13 mouse cellular contexts compared by ENCODE assay signal in the genomic region with DNA sequence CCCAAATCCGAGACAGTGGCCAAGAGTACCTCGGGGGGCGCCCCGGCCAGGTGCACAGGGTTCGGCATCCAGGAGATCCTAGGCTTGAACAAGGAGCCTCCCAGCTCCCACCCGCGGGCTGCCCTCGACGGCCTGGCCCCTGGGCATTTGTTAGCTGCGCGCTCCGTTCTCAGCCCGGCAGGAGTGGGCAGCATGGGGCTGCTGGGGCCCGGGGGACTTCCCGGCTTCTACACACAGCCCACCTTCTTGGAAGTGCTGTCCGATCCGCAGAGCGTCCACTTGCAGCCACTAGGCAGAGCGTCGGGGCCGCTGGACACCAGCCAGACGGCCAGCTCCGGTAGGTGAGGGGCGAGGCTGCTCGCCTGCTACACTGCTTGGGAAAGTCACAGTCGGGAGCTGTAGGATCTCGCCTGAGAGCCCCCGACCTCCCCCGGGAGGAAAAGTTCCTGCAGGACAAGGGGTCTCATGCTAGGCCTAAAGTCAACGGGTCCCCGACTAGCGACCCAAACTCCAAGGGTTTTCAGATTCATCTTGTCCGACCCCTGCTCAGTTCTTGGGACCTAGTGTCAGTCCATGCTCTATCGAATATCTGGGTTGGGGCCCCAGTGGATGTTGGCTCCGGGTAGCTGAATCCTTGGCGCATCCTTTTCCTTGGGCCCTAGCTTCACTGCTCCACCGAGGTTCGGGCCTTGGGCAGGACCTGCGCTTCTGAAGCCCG. TPM values are rescaled to one million over a fixed set of nuclear protein-coding genes. Genes with fewer than 3 reads are reported as not detected.
DNase-seq lines count a peak whose midpoint lies in the region; ATAC-seq lines count a peak whose summit lies in the region.
"Had no signal": no experiment of that assay in that cellular context is flagged by ENCODE, and none has a peak within 500 bp of the region (broad histone marks: within the 10 kb centered on the region; RNA-seq: fewer than 3 reads in every experiment).

No protein-coding gene starts in this region.

- H3K4me2 ChIP-seq in heart, embryonic 12.5 days: peak overlapping the region; percentile 54
- peak overlapping the region; percentile 14; the same call in 1 of the 2 replicates for H3K4me2 ChIP-seq in forebrain, embryonic 15.5 days (replicated peaks)
- peak overlapping the region; percentile 37 for H3K4me2 ChIP-seq in midbrain, embryonic 13.5 days (replicated peaks)

- H3K27ac ChIP-seq in heart, embryonic 12.5 days (ENCODE audit: poor library complexity, severe bottlenecking): no peak overlapping the region
- H3K27ac ChIP-seq in forebrain, embryonic 15.5 days (replicated peaks): no peak overlapping the region
- no peak overlapping the region for H3K27ac ChIP-seq in midbrain, embryonic 13.5 days

- 1% methylated on average over 40 of the region's 40 CpGs for WGBS in heart, embryonic 12.5 days
- under 1% methylated on average over 40 of the region's 40 CpGs for whole genome bisulfite sequencing in forebrain, embryonic 15.5 days
- whole genome bisulfite sequencing in midbrain, embryonic 13.5 days: under 1% methylated on average over 37 of the region's 40 CpGs

- peak overlapping the region; percentile 35 for H3K4me3 ChIP-seq in heart, embryonic 12.5 days
- peak overlapping the region; percentile 20 for H3K4me3 ChIP-seq in forebrain, embryonic 15.5 days
- peak overlapping the region; percentile 20 for H3K4me3 ChIP-seq in midbrain, embryonic 13.5 days (replicated peaks)

- peaks cover 27% of the 10 kb centered on the region for H3K4me1 ChIP-seq in heart, embryonic 12.5 days (replicated peaks)
- H3K4me1 ChIP-seq in forebrain, embryonic 15.5 days: peaks cover 20% of the 10 kb centered on the region
- peaks cover 18% of the 10 kb centered on the region for H3K4me1 ChIP-seq in midbrain, embryonic 13.5 days (replicated peaks)

- H3K9me3 ChIP-seq in heart, embryonic 12.5 days (replicated peaks): no peaks in the 10 kb centered on the region
- H3K9me3 ChIP-seq in forebrain, embryonic 15.5 days: no peaks in the 10 kb centered on the region
- H3K9me3 ChIP-seq in midbrain, embryonic 13.5 days: no peaks in the 10 kb centered on the region

- DNase-seq in heart, adult 9 months (ENCODE audit: low spot score in 2 of 2): no peak
- peak; percentile 59 for DNase-seq in Muller cell, postnatal 12 days (ENCODE audit: inconsistent ontology term)
- DNase-seq in cerebellum, postnatal 4 days (ENCODE audit: low spot score in 2 of 2): no peak
- no peak for DNase-seq in yolk sac, embryonic 10.5 days (ENCODE audit: low spot score)
- DNase-seq: thymus, postnatal 14 days had no signal

- H3K9ac ChIP-seq in heart, embryonic 12.5 days: 0 out of 2 replicates have a peak overlapping the region, but pooled peaks have one; percentile 31
- H3K9ac ChIP-seq in forebrain, embryonic 15.5 days (replicated peaks): no peak overlapping the region
- H3K9ac ChIP-seq in midbrain, embryonic 13.5 days (replicated peaks): 0 out of 2 replicates have a peak overlapping the region, but pooled peaks have one; percentile 10

- no peak for ATAC-seq in heart, embryonic 12.5 days (ENCODE audit: insufficient number of reproducible peaks, low FRiP score)
- ATAC-seq in forebrain, embryonic 15.5 days (replicated peaks): no peak
- 0 out of 2 replicates have a peak, but pooled peaks have one; percentile 37 for ATAC-seq in midbrain, embryonic 13.5 days
- ATAC-seq in frontal cortex, adult (ENCODE audit: low TSS enrichment): no peak
- ATAC-seq: intestine, embryonic 16.5 days had no signal

- peaks cover 86% of the 10 kb centered on the region for H3K27me3 ChIP-seq in heart, embryonic 12.5 days (replicated peaks)
- H3K27me3 ChIP-seq in forebrain, embryonic 15.5 days: peaks cover 70% of the 10 kb centered on the region
- H3K27me3 ChIP-seq in midbrain, embryonic 13.5 days: peaks cover 91% of the 10 kb centered on the region

- no peaks in the 10 kb centered on the region for H3K36me3 ChIP-seq in heart, embryonic 12.5 days
- H3K36me3 ChIP-seq in forebrain, embryonic 15.5 days: no peaks in the 10 kb centered on the region
- H3K36me3 ChIP-seq in midbrain, embryonic 13.5 days: no peaks in the 10 kb centered on the region

RNA-seq across cellular contexts. Expression of a gene that starts 0.6 kb away (rescaled TPM):
- not detected in 2 replicates for polyA plus RNA-seq in heart, embryonic 12.5 days (2016; fragmentation: Nextera tagmentation; extraction: Ambion mirVana)
- polyA plus RNA-seq in forebrain, embryonic 15.5 days (2015; fragmentation: Nextera tagmentation; extraction: Ambion mirVana): 0.05 TPM in 2 replicates
- polyA plus RNA-seq in midbrain, embryonic 13.5 days (2015; fragmentation: Nextera tagmentation; extraction: Ambion mirVana): 2.2 and 3.0 TPM in 2 replicates
- polyA plus RNA-seq: C2C12; intestine, embryonic 16.5 days; liver, adult 2 months; small intestine, adult 2 months had no signal

RNA-seq across cellular contexts. Expression of a gene that starts 47.1 kb away (rescaled TPM):
- polyA plus RNA-seq in heart, embryonic 12.5 days (2016; fragmentation: Nextera tagmentation; extraction: Ambion mirVana): 10.3 and 10.4 TPM in 2 replicates
- polyA plus RNA-seq in forebrain, embryonic 15.5 days (2015; fragmentation: Nextera tagmentation; extraction: Ambion mirVana): 12.1 and 12.8 TPM in 2 replicates
- 12.8 and 13.9 TPM in 2 replicates for polyA plus RNA-seq in midbrain, embryonic 13.5 days (2015; fragmentation: Nextera tagmentation; extraction: Ambion mirVana)
